Mouse (Mus musculus) erythroblast, embryonic 14.5 days (primary cell): ENCODE data around the gene Psmc3ip.

Experiments
- GATA1 ChIP-seq: IDR thresholded peaks from 2 replicates; pipeline ENCODE4 v1.6.1; 2012; ENCODE audit warnings: low read length, inconsistent platforms, mixed read lengths
- TAL1 ChIP-seq: IDR thresholded peaks from 3 replicates; pipeline ENCODE4 v1.6.1; 2012; ENCODE audit warnings: low read length, inconsistent platforms, mixed read lengths

- TF ChIP-seq GATA1 (no peak), TAL1 (no peak)
Observed at GRCm38 (mm10) chr11:101046440-101046839, 48.8 kb downstream of the Psmc3ip start.
